Mouse (Mus musculus) heart, embryonic 16.5 days (tissue): ENCODE results near the gene Csn1s1. TPM values are rescaled to one million over a fixed set of nuclear protein-coding genes. Genes with fewer than 3 reads are reported as not detected.

Source experiments
- ATAC-seq: fragments of 200-750 bp; cut with Nextera tagmentation; replicated peaks from 2 replicates; pipeline ENCODE4 v1.8.0; 2017; ENCODE audit warnings: moderate number of reproducible peaks; ENCODE audit not compliant: insufficient read depth, low FRiP score; ENCODE audit errors: extremely low read depth
- H3K27ac ChIP-seq: fragments of 300-500 bp; sonication (generic); 2 replicates; pipeline ENCODE4 v1.5.1; 2014; ENCODE audit warnings: mild to moderate bottlenecking, low read length, control low read depth, moderate library complexity
- H3K27me3 ChIP-seq: fragments of 300-500 bp; sonication (generic); 2 replicates; pipeline ENCODE4 v1.6.1; 2014; ENCODE audit warnings: low read length, mixed read lengths; ENCODE audit not compliant: control insufficient read depth, insufficient read depth
- H3K36me3 ChIP-seq: fragments of 300-500 bp; sonication (generic); 2 replicates; pipeline ENCODE4 v1.6.1; 2014; ENCODE audit not compliant: control insufficient read depth, insufficient read depth
- H3K4me1 ChIP-seq: fragments of 300-500 bp; sonication (generic); 2 replicates; pipeline ENCODE4 v1.6.1; 2014; ENCODE audit warnings: low read length, mixed read lengths; ENCODE audit not compliant: control insufficient read depth, insufficient read depth
- H3K4me2 ChIP-seq: fragments of 300-500 bp; sonication (generic); 2 replicates; pipeline ENCODE4 v1.6.1; 2014; ENCODE audit warnings: low read depth, mild to moderate bottlenecking, control low read depth, low read length
- H3K4me3 ChIP-seq: fragments of 300-500 bp; sonication (generic); 2 replicates; pipeline ENCODE4 v1.5.1; 2014; ENCODE audit warnings: mild to moderate bottlenecking, control low read depth, low read length
- H3K9ac ChIP-seq: fragments of 300-500 bp; sonication (generic); 2 replicates; pipeline ENCODE4 v1.6.1; 2014; ENCODE audit warnings: low read length, control low read depth
- H3K9me3 ChIP-seq: fragments of 300-500 bp; sonication (generic); replicated peaks from 2 replicates; pipeline ENCODE4 v1.6.1; 2016; ENCODE audit warnings: low read length; ENCODE audit not compliant: control insufficient read depth
- WGBS: fragments of 180-500 bp; shearing (Covaris S2); extraction: QIAGEN DNeasy Blood & Tissue Kit; methylation state at CpG from one replicate; pipeline ENCODE4 v1.1.7; 2014; 5-methylcytosine and 5-hydroxymethylcytosine counted together
- polyA plus RNA-seq: library from polyadenylated mRNA; unstranded; fragments of >200 nt; fragmentation: Nextera tagmentation; extraction: Ambion mirVana; gene quantifications from 2 replicates; pipeline ENCODE4 v1.2.1, GENCODE M21; 2015

The Csn1s1 gene
- not detected in 2 replicates for polyA plus RNA-seq

- no peak for ATAC-seq
Measured at GRCm38 (mm10) chr5:87665908-87666307, at the start of gene Csn1s1. Gene Csn1s1 (plus strand): TSS chr5:87666208.

DNA sequence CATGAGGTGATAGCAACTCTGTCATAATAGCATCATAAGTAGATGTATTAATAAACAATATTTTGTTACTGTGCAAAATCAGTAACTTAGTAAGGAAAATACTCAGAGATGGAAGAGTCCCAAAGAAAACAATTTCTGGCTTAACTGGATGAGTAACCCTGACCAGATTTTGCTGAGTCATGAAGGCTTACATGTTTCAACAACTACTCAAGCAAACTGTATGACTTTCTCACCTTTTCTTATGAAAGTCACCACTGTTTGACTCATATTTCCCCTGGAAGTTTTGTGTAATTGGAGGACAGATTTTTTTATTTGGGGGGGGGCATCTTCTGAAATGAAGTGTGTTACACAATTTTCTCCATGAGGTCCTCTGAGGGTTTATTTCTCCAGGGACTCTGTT lies 43.3 kb upstream of the Csn1s1 start:
- Histone ChIP-seq H3K36me3 (no peaks in the 10 kb centered on the region), H3K4me1 (no peaks in the 10 kb centered on the region), H3K4me3 (no peak overlapping the region), H3K9me3 (no peaks in the 10 kb centered on the region), H3K27ac (no peak overlapping the region), H3K27me3 (no peaks in the 10 kb centered on the region), H3K4me2 (no peak overlapping the region), H3K9ac (no peak overlapping the region)
- no peak for ATAC-seq

More at GRCm38 (mm10) chr5:87665908-87666307, at the start of gene Csn1s1:
- Histone ChIP-seq H3K9ac (no peak within 1 kb of the TSS), H3K9me3 (no peaks in the 10 kb centered on the region), H3K4me2 (no peak within 1 kb of the TSS), H3K4me3 (no peak within 1 kb of the TSS), H3K4me1 (no peaks in the 10 kb centered on the region), H3K36me3 (no peaks in the 10 kb centered on the region), H3K27ac (no peak within 1 kb of the TSS), H3K27me3 (no peaks in the 10 kb centered on the region)

DNA sequence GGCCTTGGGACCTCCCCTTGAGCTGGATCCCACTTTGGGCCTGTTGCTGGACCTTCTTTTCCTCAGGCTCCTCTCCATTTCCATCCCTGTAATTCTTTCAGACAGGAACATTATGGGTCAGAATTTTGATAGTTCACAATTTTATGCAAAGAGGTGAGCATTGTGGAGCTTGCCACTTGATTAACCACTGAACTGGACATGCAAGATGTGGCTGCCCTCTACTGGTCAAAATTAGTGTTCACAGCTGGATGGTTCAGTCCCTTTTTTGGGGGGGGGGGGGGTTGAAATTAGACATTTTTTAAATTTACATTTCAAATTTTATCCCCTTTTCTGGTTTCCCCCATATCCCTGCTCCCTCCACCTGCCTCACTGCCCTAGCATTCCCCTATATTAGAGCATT lies 23.2 kb upstream of the Csn1s1 start:
- no peak overlapping the region for H3K9ac ChIP-seq
- H3K4me3 ChIP-seq = no peak overlapping the region
- no peaks in the 10 kb centered on the region for H3K36me3 ChIP-seq
- no peak overlapping the region for H3K27ac ChIP-seq
- no peaks in the 10 kb centered on the region for H3K9me3 ChIP-seq
- no peaks in the 10 kb centered on the region for H3K4me1 ChIP-seq
- ATAC-seq = no peak
- H3K27me3 ChIP-seq = no peaks in the 10 kb centered on the region
- no peak overlapping the region for H3K4me2 ChIP-seq

DNA sequence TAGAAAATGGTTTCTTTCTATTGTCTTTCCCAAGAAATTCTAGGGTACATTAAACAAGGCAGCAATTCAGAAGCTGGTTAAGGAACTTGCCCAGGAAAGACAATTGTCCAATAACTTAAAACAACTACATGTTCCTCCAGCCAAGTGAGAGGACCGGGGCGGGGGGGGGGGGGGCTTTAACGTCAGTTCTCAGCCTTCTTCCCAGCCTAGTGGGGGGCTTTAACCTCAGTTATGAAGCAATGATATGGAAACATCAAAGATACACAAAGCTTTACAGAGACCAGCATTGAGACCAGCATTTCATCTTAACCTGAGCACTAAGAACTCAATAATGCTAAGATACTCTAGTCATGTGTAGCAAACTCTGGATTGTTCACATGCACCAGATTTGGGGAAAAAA lies 33.5 kb downstream of the Csn1s1 start, which contains the start of gene Csn2:
Gene Csn2 (minus strand): TSS at position 101 of the 400 bp plus-strand sequence.
- no peaks in the 10 kb centered on the region for H3K9me3 ChIP-seq
- no peaks in the 10 kb centered on the region for H3K36me3 ChIP-seq
- WGBS = 65% methylated on average over 3 of the region's 3 CpGs
- no peak within 1 kb of the TSS for H3K9ac ChIP-seq
- H3K4me3 ChIP-seq = no peak within 1 kb of the TSS
- no peak within 1 kb of the TSS for H3K4me2 ChIP-seq
- H3K27me3 ChIP-seq = no peaks in the 10 kb centered on the region
- no peaks in the 10 kb centered on the region for H3K4me1 ChIP-seq
- H3K27ac ChIP-seq = no peak within 1 kb of the TSS
- no peak for ATAC-seq

GRCm38 (mm10) chr5:87705891-87706290 lies 39.9 kb downstream of the Csn1s1 start:
- 65% methylated on average over 1 of the region's 1 CpGs for WGBS
- H3K9ac ChIP-seq = no peak overlapping the region
- H3K9me3 ChIP-seq = no peaks in the 10 kb centered on the region
- no peaks in the 10 kb centered on the region for H3K27me3 ChIP-seq
- no peak overlapping the region for H3K4me3 ChIP-seq
- ATAC-seq = no peak
- no peaks in the 10 kb centered on the region for H3K36me3 ChIP-seq
- H3K27ac ChIP-seq = no peak overlapping the region
- no peak overlapping the region for H3K4me2 ChIP-seq
- no peaks in the 10 kb centered on the region for H3K4me1 ChIP-seq

Other genes starting within 250 kb of the Csn1s1 start
- gene Ugt2b38, start 242.0 kb upstream of the Csn1s1 start, polyA plus RNA-seq = not detected in 2 replicates
- gene Ugt2a2, start 183.9 kb upstream of the Csn1s1 start, polyA plus RNA-seq = not detected in 2 replicates
- gene Gm43638, start 179.4 kb upstream of the Csn1s1 start, polyA plus RNA-seq = not detected in 2 replicates
- gene Ugt2a1, start 175.3 kb upstream of the Csn1s1 start, polyA plus RNA-seq = not detected in 2 replicates
- 0.26 TPM in 1 of 2 replicates, not detected in the other for gene Sult1b1, start 128.0 kb upstream of the Csn1s1 start, polyA plus RNA-seq
- gene Sult1d1, start 97.2 kb upstream of the Csn1s1 start, polyA plus RNA-seq = 0.25 TPM in 1 of 2 replicates, not detected in the other
- gene Sult1e1, start 74.6 kb upstream of the Csn1s1 start, polyA plus RNA-seq = not detected in 2 replicates
- 0.11 and 0.75 TPM in 2 replicates for gene Csn2, start 33.4 kb downstream of the Csn1s1 start, polyA plus RNA-seq
- gene Csn1s2a, start 108.4 kb downstream of the Csn1s1 start, polyA plus RNA-seq = not detected in 2 replicates
- not detected in 2 replicates for gene Csn1s2b, start 141.9 kb downstream of the Csn1s1 start, polyA plus RNA-seq
- gene Prr27, start 159.5 kb downstream of the Csn1s1 start, polyA plus RNA-seq = not detected in 2 replicates
- gene Odam, start 218.8 kb downstream of the Csn1s1 start, polyA plus RNA-seq = not detected in 2 replicates